Comparison of ENCODE assay signal across 8 mouse cellular contexts in the genomic region with DNA sequence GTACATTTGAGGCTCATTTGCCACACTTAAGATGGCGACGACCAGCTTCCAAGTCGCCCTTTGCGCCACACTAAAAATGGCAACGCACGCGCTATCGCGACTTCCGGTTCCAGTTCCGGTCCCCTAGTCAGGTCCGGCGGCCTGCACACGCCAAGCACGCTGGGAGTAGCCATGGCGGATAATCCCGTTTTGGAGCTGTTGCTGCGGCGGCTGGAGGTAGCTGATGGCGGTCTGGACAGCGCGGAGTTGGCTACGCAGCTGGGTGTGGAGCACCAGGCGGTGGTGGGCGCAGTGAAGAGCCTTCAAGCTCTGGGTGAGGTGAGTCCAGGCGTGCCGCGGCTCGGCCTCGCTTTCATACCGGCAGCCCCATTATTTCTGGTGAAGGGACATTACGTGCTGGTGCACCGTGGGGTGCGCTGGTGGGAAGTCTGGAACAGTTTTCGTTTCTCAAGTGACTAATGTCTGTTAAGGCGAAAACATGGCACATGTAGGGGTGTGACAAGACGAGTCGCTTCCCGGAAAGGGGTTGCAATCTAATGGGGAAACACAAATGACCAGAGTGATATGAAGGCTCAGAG. TPM values are rescaled to one million over a fixed set of nuclear protein-coding genes. Genes with fewer than 3 reads are reported as not detected.
DNase-seq lines count a peak whose midpoint lies in the region; ATAC-seq and TF ChIP-seq lines count a peak whose summit lies in the region.

A gene (plus strand): TSS at position 126 of the 578 bp plus-strand sequence.

- 0 out of 2 replicates have a peak, but pooled peaks have one; percentile 14 for TF ChIP-seq CTCF in bone marrow, adult 2 months (IDR thresholded peaks at IDR 0.05; ENCODE audit: control insufficient read depth, insufficient read depth, low read length)
- TF ChIP-seq CTCF in midbrain, postnatal 0 days (IDR thresholded peaks at IDR 0.05), result no peak

- H3K27ac ChIP-seq in bone marrow, adult 2 months (ENCODE audit: control insufficient read depth, insufficient read depth, low read depth, low read length, poor library complexity), result peak within 1 kb of the TSS; percentile 75
- peak within 1 kb of the TSS; percentile 82 for H3K27ac ChIP-seq in embryonic facial prominence, embryonic 15.5 days (replicated peaks)
- peak within 1 kb of the TSS; percentile 68 for H3K27ac ChIP-seq in limb, embryonic 14.5 days (replicated peaks; ENCODE audit: low read depth, low read length)
- peak within 1 kb of the TSS; percentile 83 for H3K27ac ChIP-seq in midbrain, postnatal 0 days (ENCODE audit: low read depth, low read length)

- no peaks in the 10 kb centered on the region for H3K27me3 ChIP-seq in embryonic facial prominence, embryonic 15.5 days
- no peaks in the 10 kb centered on the region for H3K27me3 ChIP-seq in limb, embryonic 14.5 days (ENCODE audit: control insufficient read depth, insufficient read depth, low read length)
- no peaks in the 10 kb centered on the region for H3K27me3 ChIP-seq in midbrain, postnatal 0 days (ENCODE audit: insufficient read depth, low read length)

- peak within 1 kb of the TSS; percentile 94 for H3K9ac ChIP-seq in embryonic facial prominence, embryonic 15.5 days
- peak within 1 kb of the TSS; percentile 78 for H3K9ac ChIP-seq in limb, embryonic 14.5 days (ENCODE audit: low read depth, low read length, severe bottlenecking)
- H3K9ac ChIP-seq in midbrain, postnatal 0 days (replicated peaks; ENCODE audit: low read length, poor library complexity, severe bottlenecking), result peak within 1 kb of the TSS; percentile 68

- peak; percentile 96 for DNase-seq in 416B (ENCODE audit: low read depth)
- peak; percentile 95 for DNase-seq in heart, adult 8-10 months (ENCODE audit: low spot score)
- DNase-seq in kidney, adult 9 months, result peak; percentile 96
- DNase-seq in limb, embryonic 14.5 days (ENCODE audit: low spot score), result peak; percentile 93
- peak; percentile 97 for DNase-seq in midbrain, postnatal 0 days (ENCODE audit: low spot score)
- DNase-seq in spleen, postnatal 14 days (ENCODE audit: low spot score in 2 of 2), result peak; percentile 82 to 90

- under 1% methylated on average over 39 of the region's 39 CpGs for WGBS in bone marrow, adult 2 months
- under 1% methylated on average over 39 of the region's 39 CpGs for WGBS in embryonic facial prominence, embryonic 15.5 days
- WGBS in limb, embryonic 14.5 days, result 3% methylated on average over 39 of the region's 39 CpGs
- WGBS in midbrain, postnatal 0 days, result under 1% methylated on average over 39 of the region's 39 CpGs

- ATAC-seq in embryonic facial prominence, embryonic 15.5 days (ENCODE audit: insufficient number of reproducible peaks, low FRiP score, low TSS enrichment, low read depth), result peak; percentile 84
- ATAC-seq in limb, embryonic 14.5 days (ENCODE audit: low FRiP score, low read depth), result peak; percentile 91
- ATAC-seq in midbrain, postnatal 0 days (ENCODE audit: low FRiP score), result peak; percentile 91

- TF ChIP-seq POLR2A in bone marrow, adult 2 months (IDR thresholded peaks at IDR 0.05; ENCODE audit: borderline replicate concordance, control insufficient read depth, low read depth, low read length), result peak; percentile 97; the same call in 1 of the 2 replicates
- TF ChIP-seq POLR2A in limb, embryonic 14.5 days (IDR thresholded peaks at IDR 0.05; ENCODE audit: borderline replicate concordance, extremely low read depth, insufficient read depth, insufficient read length), result peak; percentile 96; the same call in 1 of the 2 replicates

- no peaks in the 10 kb centered on the region for H3K9me3 ChIP-seq in embryonic facial prominence, embryonic 15.5 days (replicated peaks)
- no peaks in the 10 kb centered on the region for H3K9me3 ChIP-seq in limb, embryonic 14.5 days (ENCODE audit: control insufficient read depth, low read length)
- no peaks in the 10 kb centered on the region for H3K9me3 ChIP-seq in midbrain, postnatal 0 days (ENCODE audit: low read length)

- H3K36me3 ChIP-seq in embryonic facial prominence, embryonic 15.5 days, result peaks cover 23% of the 10 kb centered on the region
- peaks cover 28% of the 10 kb centered on the region for H3K36me3 ChIP-seq in limb, embryonic 14.5 days (ENCODE audit: control insufficient read depth, insufficient read depth, low read length)
- peaks cover 20% of the 10 kb centered on the region for H3K36me3 ChIP-seq in midbrain, postnatal 0 days (ENCODE audit: insufficient read depth, low read length)

- H3K4me1 ChIP-seq in bone marrow, adult 2 months (ENCODE audit: control insufficient read depth, insufficient read depth, low read length), result peaks cover 1% of the 10 kb centered on the region; the same call in 1 of the 2 replicates
- H3K4me1 ChIP-seq in embryonic facial prominence, embryonic 15.5 days, result peaks cover 13% of the 10 kb centered on the region
- peaks cover 11% of the 10 kb centered on the region for H3K4me1 ChIP-seq in limb, embryonic 14.5 days (ENCODE audit: control insufficient read depth, insufficient read depth, low read length)
- H3K4me1 ChIP-seq in midbrain, postnatal 0 days (ENCODE audit: insufficient read depth, low read length), result no peaks in the 10 kb centered on the region; the same call in 1 of the 2 replicates

- peak within 1 kb of the TSS; percentile 61 for H3K4me2 ChIP-seq in embryonic facial prominence, embryonic 15.5 days (replicated peaks)
- H3K4me2 ChIP-seq in limb, embryonic 14.5 days (replicated peaks; ENCODE audit: low read depth, low read length, severe bottlenecking), result peak within 1 kb of the TSS; percentile 85
- peak within 1 kb of the TSS; percentile 87 for H3K4me2 ChIP-seq in midbrain, postnatal 0 days (ENCODE audit: low read depth, low read length, poor library complexity, severe bottlenecking)

- H3K4me3 ChIP-seq in bone marrow, adult 2 months (replicated peaks; ENCODE audit: control insufficient read depth, low read depth, low read length), result peak within 1 kb of the TSS; percentile 96
- peak within 1 kb of the TSS; percentile 90 for H3K4me3 ChIP-seq in embryonic facial prominence, embryonic 15.5 days (replicated peaks)
- peak within 1 kb of the TSS; percentile 87 for H3K4me3 ChIP-seq in limb, embryonic 14.5 days (replicated peaks; ENCODE audit: low read length)
- H3K4me3 ChIP-seq in midbrain, postnatal 0 days (ENCODE audit: low read depth, low read length), result peak within 1 kb of the TSS; percentile 79

RNA-seq across cellular contexts. Expression of the gene that starts here (rescaled TPM):
- polyA plus RNA-seq in bone marrow, adult 2 months (2011; ENCODE audit: insufficient read depth, insufficient read length, low replicate concordance, missing spikeins), result 36.6 and 59.1 TPM in 2 replicates
- polyA plus RNA-seq in embryonic facial prominence, embryonic 15.5 days (2015; fragmentation: Nextera tagmentation; extraction: Ambion mirVana), result 94.5 and 99.8 TPM in 2 replicates
- total RNA-seq in heart, adult 8-10 months (2022), result 10 to 100 TPM; 19.9 to 24.6 (median 22.9) TPM
- polyA plus RNA-seq in limb, embryonic 14.5 days (2012; rRNA removed), result 105 and 123 TPM in 2 replicates
- 78.4 and 81.2 TPM in 2 replicates for polyA plus RNA-seq in limb, embryonic 14.5 days (2014; fragmentation: Nextera tagmentation; extraction: Ambion mirVana)
- 74.8 and 84.6 TPM in 2 replicates for total RNA-seq in midbrain, postnatal 0 days (2014; rRNA removed)
- polyA plus RNA-seq in midbrain, postnatal 0 days (2015; fragmentation: Nextera tagmentation; extraction: Ambion mirVana), result 92.7 and 103 TPM in 2 replicates

Comparison
In these comparisons a context has a peak if more than half of its experiments do, and no peak if none do; other contexts are left out.
1. Peak in every context shown above with its lines: DNase-seq, ATAC-seq, H3K4me3 ChIP-seq and H3K27ac ChIP-seq.